Mouse (Mus musculus): Measurements from ENCODE around the gene Apoa5.
A peak's percentile ranks its signal among the peaks of the same experiment; 100 is the strongest.
"Not testable (repeated sequence)": the region's sequence is repeated elsewhere in the genome, so short reads cannot be mapped to it uniquely, and the experiment has no call there.

The Apoa5 gene

GRCm38 (mm10) chr9:46269125-46269524 is 692 bp downstream of the Apoa5 start:
- DNase-seq (ENCODE audit: low read depth): no peak

DNA sequence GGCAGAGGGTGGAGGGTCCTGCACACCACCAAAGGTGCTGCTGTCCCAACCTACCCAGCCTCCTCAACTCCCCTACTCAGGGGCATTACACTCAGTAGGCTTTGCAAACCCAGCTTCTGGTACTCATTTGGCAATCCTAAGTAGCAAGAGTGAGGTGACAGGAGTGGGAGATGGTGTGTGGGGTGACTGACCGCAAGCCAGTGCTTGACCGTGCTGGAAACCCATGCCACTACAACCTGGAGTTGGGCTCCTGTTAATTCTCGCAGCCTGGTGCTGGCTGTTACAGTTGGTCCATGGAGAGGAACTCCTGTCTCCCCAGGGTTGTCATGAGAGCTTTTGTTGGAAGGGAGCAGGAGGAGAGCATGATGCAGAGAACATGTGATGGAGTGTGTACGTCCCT is 2.3 kb downstream of the Apoa5 start:
- no peak for DNase-seq (ENCODE audit: low read depth)

DNA sequence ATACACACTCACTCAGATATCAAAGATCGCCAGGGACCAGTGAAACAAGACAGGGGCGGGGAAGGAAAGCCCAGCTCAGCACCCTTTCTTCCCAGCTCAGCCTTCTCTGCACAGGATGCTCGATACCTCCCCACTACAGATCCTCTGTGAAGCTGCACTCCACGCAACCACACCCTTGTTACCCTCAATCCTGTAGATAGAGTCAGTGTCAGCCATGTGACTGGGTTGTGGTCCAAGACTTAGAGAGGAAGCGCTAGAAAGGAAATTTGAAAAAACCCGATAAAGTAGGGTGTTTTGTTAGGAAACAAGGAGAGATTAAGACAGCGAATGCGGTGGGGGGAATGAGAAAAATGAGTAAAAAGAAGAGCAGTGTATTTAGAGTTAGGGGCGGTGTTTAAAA is 3.6 kb downstream of the Apoa5 start:
- no peak for DNase-seq (ENCODE audit: low read depth)

DNA sequence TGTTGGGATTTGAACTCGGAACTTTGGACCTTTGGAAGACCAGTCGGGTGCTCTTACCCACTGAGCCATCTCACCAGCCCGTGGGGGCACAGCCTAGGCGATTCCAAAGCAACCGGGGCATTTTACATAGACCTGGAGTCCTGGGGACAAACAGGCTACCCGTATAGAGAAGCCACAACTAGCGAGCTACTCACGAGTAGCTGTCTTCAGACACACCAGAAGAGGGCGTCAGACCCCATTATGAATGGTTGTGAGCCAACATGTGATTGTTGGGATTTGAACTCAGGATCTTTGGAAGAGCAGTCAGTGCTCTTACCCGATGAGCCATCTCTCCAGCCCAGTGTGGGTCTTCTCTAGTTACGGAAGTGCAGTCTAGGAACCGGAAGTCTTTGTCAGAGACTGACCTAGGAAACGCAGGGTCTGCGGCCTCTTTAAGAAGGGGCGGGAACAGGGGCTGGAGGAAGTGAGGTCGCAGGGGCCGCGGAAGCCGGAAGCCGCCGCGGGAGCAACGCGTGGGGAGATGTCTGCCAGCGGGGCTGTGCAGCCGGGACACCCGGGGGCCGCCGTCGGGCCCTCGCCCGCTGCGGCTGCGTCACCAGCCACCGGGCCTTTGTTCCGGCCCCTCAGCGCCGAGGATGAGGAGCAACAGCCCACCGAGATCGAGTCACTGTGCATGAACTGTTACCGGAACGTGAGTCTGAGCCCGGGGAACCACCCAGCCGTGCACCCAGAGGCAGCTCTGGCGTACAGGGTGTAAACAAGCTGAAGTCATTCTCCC is 4.4 kb downstream of the Apoa5 start, which contains the start of gene Zpr1:
Zpr1 (plus strand) TSS at position 388 of the 778 bp plus-strand sequence.
- DNase-seq (ENCODE audit: low read depth): peak; percentile 89

DNA sequence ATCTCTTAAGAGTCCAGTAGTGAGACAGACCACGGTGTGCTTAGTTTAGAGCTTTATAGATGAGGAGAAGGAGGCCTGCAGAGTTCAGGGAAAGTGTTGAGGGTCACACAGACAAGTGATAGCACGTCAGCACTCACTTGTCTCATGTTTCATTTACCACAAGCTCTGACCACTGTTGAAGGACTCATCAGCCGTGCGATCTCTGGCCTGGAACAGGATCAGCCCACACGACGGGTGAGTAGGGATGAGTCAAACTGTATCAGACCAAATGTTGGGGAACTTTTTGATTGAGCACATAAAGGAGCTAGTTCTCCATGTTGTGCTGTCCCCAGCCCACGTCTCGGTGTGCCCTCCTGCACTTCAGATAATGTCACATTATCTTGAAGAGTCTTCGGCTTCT is 6.1 kb downstream of the Apoa5 start:
- peak; percentile 30 for DNase-seq (ENCODE audit: low read depth)

DNA sequence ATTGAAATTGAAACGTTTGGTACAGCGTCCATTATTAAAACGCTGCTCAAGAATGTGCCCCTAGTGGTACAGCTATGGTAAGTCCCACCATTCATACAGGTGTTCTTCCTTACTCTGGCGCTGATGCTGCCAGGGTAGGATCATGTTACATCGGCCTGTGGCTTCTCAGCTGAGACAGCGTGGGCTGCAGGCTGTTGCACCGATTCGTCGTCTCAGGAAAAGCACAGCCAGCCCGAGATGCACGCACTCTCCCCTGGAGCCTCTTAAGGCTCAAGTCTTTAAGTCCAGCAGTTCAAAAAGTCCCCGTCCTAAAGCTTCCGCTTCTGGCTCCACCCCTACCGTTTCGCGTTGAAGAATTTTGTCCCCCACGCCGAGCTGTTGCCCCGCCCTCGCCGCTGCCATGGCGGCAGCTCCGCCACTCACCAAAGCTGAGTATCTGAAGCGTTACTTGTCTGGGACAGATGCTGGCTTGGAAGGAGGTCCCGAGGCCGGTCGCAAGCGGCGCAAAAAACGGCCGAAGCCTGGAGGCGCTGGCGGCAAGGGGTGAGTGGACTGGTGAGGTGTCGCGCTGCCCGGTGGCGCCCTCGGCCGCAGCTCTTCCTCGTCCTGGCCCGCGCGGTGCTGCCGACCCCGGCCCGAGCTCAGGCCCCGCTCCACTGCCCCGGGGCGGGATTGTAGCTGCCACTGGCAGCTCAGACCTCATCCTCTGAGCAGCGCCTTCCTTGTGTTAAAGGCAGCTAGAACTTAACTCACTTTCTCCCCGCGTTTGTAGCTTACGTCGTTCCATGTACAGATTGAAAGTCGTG is 14.4 kb downstream of the Apoa5 start, which contains the start of gene Bud13:
Bud13 (plus strand) TSS at position 378 of the 806 bp plus-strand sequence.
- peak; percentile 92 for DNase-seq (ENCODE audit: low read depth)

- DNase-seq (ENCODE audit: low read depth): no peak
Observed at GRCm38 (mm10) chr9:46298381-46298780, 29.9 kb downstream of the Apoa5 start.

- DNase-seq (ENCODE audit: low read depth): peak; percentile 70
Observed at GRCm38 (mm10) chr9:46302142-46302541, 33.7 kb downstream of the Apoa5 start.

DNA sequence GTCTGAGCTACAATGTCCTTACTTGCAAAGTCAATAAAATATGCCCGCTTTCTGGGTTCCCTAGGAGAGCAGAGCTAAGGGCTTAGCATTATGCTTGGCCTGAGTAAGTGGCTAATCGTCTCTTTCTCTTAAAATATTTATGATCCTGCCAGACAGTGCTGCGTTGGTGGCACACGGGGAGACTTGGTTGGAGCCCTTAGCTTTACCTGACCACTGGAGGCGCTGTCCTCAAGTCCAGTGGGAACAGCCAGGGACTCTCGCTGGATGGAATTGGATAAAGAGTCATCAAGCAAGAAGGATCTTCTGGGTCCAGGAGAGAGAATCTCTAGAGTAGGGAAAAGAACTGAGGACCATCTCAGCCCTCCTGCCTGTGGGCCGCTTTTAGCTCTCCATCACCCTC is 40.7 kb downstream of the Apoa5 start:
- DNase-seq (ENCODE audit: low read depth): peak; percentile 6

GRCm38 (mm10) chr9:46314507-46314906 is 46.1 kb downstream of the Apoa5 start:
- DNase-seq (ENCODE audit: low read depth): peak; percentile 79

- no peak for DNase-seq (ENCODE audit: low read depth)
Observed at GRCm38 (mm10) chr9:46314921-46315320, 46.5 kb downstream of the Apoa5 start.

DNA sequence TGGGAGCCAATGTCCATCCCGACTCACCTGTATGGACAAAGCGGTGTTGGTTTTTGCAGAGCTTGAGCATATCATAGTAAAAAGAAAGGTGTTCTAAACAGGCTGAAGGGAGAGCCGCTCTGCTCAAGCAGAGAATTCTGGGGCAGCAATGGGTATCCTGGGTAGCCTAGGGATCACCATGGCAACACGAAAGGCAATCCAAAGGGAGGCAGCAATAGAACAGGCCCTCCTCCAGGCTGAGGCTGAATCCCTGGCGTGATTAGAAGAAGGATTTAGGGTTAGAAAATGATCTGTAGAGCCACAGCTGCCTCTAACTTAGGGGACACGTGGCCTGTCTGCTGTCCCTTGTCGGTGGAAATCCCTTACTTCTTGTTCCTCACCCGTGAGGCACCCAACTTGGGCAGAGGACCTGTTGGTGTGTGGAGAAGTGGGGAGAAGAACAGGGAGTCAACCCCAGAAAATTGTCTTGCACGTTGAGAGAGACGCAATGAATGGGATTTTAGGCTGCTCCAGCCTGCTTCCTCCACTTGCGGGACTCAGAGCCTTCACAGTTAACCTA is 47.5 kb downstream of the Apoa5 start:
- no peak for DNase-seq (ENCODE audit: low read depth)

- DNase-seq (ENCODE audit: low read depth): no peak
Observed at GRCm38 (mm10) chr9:46316388-46316787, 48.0 kb downstream of the Apoa5 start.

DNA sequence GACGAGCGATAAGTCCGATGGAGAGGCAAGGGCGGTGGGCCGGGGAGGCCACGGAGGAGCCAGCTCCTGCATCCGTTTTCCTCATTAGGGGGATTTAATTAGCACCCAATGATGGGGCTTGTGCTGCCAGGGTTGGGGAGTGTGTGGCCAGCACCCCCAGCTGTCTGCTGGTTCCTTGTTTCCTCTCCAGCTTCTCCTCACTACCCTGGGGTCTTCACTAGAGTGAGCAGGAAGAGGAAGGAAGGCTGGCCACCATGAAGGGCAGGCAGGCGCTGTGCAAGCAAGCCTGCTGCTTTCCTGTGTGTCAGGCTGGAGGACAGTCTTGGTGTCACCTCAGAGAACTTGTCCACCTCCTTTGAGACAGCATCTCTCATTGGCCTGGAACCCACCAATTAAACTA is 48.5 kb downstream of the Apoa5 start:
- no peak for DNase-seq (ENCODE audit: low read depth)

DNA sequence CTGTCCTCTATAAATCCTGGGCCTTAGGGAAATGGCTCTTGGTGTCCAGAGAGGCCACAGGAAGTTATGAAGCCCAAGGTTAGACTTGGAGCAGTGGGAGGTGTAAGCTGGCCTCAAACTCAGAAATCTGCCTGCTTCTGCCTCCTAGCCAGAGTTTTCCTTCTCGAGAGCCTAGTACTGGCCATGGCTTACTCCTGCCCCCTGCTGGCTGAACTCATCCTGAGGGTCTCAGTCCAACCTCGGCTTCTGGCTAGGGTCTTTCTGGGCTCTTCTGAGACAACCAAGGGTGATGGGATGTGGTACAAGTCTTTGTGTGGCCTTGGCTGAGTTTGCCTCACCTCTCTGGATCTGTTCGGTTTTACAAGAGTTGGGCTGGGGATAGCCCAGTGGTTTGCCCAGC is 49.5 kb downstream of the Apoa5 start:
- DNase-seq (ENCODE audit: low read depth): no peak

DNA sequence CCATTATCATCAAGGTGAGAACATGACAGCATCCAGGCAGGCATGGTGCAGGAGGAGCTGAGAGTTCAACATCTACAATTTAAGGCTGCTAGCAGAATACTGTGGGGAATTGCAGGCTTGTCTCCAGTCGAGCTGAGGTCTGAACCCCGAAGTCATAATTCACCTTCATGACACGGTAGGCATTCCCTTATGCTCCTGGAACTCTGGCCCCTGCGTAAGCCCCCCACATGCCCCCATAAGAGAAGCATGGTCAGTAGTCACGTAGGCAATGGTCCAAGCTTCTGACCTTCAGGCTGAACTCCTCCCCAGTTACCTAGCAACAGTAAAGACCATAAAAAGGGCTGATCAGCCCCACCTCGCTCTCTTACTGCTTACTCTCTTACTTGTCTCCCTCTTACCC is 51.5 kb downstream of the Apoa5 start, which contains the start of gene 4931429L15Rik:
4931429L15Rik (minus strand) TSS at position 101 of the 400 bp plus-strand sequence.
- DNase-seq (ENCODE audit: low read depth): not testable (repeated sequence)

GRCm38 (mm10) chr9:46320461-46320860 is 52.0 kb downstream of the Apoa5 start:
- DNase-seq (ENCODE audit: low read depth): no peak
